Mouse (Mus musculus): Measurements from ENCODE around the gene Cyb5r4.
A peak's percentile ranks its signal among the peaks of the same experiment; 100 is the strongest.
"Not testable (repeated sequence)": the region's sequence is repeated elsewhere in the genome, so short reads cannot be mapped to it uniquely, and the experiment has no call there.

The Cyb5r4 gene

GRCm38 (mm10) chr9:87025764-87026163 lies 4.0 kb downstream of the Cyb5r4 start:
- DNase-seq (ENCODE audit: extremely low spot score) = no peak

- peak; percentile 47 for DNase-seq (ENCODE audit: extremely low spot score)
Observed at GRCm38 (mm10) chr9:87027423-87028084, 5.7 kb downstream of the Cyb5r4 start.

GRCm38 (mm10) chr9:87032196-87032595 lies 10.4 kb downstream of the Cyb5r4 start:
- no peak for DNase-seq (ENCODE audit: extremely low spot score)

- DNase-seq (ENCODE audit: extremely low spot score) = no peak
Observed at GRCm38 (mm10) chr9:87034831-87035580, 13.2 kb downstream of the Cyb5r4 start.

GRCm38 (mm10) chr9:87049425-87049824 lies 27.6 kb downstream of the Cyb5r4 start:
- no peak for DNase-seq (ENCODE audit: extremely low spot score)

- DNase-seq (ENCODE audit: extremely low spot score) = no peak
Observed at GRCm38 (mm10) chr9:87055547-87056235, 33.9 kb downstream of the Cyb5r4 start.

GRCm38 (mm10) chr9:87062337-87062736 lies 40.5 kb downstream of the Cyb5r4 start:
- no peak for DNase-seq (ENCODE audit: extremely low spot score)

- DNase-seq (ENCODE audit: extremely low spot score) = no peak
Observed at GRCm38 (mm10) chr9:87068160-87068559, 46.3 kb downstream of the Cyb5r4 start.

- DNase-seq (ENCODE audit: extremely low spot score) = not testable (repeated sequence)
Observed at GRCm38 (mm10) chr9:87071566-87071965, 49.8 kb downstream of the Cyb5r4 start.

GRCm38 (mm10) chr9:87077919-87078318 lies 56.1 kb downstream of the Cyb5r4 start:
- DNase-seq (ENCODE audit: extremely low spot score) = no peak

- DNase-seq (ENCODE audit: extremely low spot score) = no peak
Observed at GRCm38 (mm10) chr9:87079511-87079910, 57.7 kb downstream of the Cyb5r4 start.

- no peak for DNase-seq (ENCODE audit: extremely low spot score)
Observed at GRCm38 (mm10) chr9:87086991-87087390, 65.2 kb downstream of the Cyb5r4 start.

- no peak for DNase-seq (ENCODE audit: extremely low spot score)
Observed at GRCm38 (mm10) chr9:87097989-87098388, 76.2 kb downstream of the Cyb5r4 start.

- no peak for DNase-seq (ENCODE audit: extremely low spot score)
Observed at GRCm38 (mm10) chr9:87115019-87115418, 93.2 kb downstream of the Cyb5r4 start.

- no peak for DNase-seq (ENCODE audit: extremely low spot score)
Observed at GRCm38 (mm10) chr9:87115456-87115931, 93.7 kb downstream of the Cyb5r4 start.

GRCm38 (mm10) chr9:87115978-87116377 lies 94.2 kb downstream of the Cyb5r4 start:
- DNase-seq (ENCODE audit: extremely low spot score) = no peak

GRCm38 (mm10) chr9:87118996-87119395 lies 97.2 kb downstream of the Cyb5r4 start:
- no peak for DNase-seq (ENCODE audit: extremely low spot score)

GRCm38 (mm10) chr9:87121956-87122493 lies 100.2 kb downstream of the Cyb5r4 start:
- no peak for DNase-seq (ENCODE audit: extremely low spot score)

- not testable (repeated sequence) for DNase-seq (ENCODE audit: extremely low spot score)
Observed at GRCm38 (mm10) chr9:87127046-87127445, 105.2 kb downstream of the Cyb5r4 start.

Measured in embryo, embryonic 9.5 days (tissue).